Comparison of ENCODE assay signal across 22 mouse cellular contexts in genomic region chr16:11420311-11421080, GRCm38 (mm10).
DNase-seq lines count a peak whose midpoint lies in the region; ATAC-seq and TF ChIP-seq lines count a peak whose summit lies in the region.
"Had no signal": no experiment of that assay in that cellular context is flagged by ENCODE, and none has a peak within 500 bp of the region (broad histone marks: within the 10 kb centered on the region; RNA-seq: fewer than 3 reads in every experiment).

No protein-coding gene starts in this region.

- TF ChIP-seq CTCF in heart, adult 2 months (IDR thresholded peaks at IDR 0.05), result no peak
- no peak for TF ChIP-seq CTCF in bone marrow macrophage, adult 2 months (IDR thresholded peaks at IDR 0.05; ENCODE audit: low read depth, low read length)

- intact Hi-C loops in heart, adult 2 months (cut with DNase I), result loop anchor here (10.0 kb wide), 2 partner anchors 514 to 784 kb away; no protein-coding TSS in a partner anchor

- no peaks in the 10 kb centered on the region for H3K27me3 ChIP-seq in heart, embryonic 14.5 days (ENCODE audit: control insufficient read depth, insufficient read depth, low read length)
- no peaks in the 10 kb centered on the region for H3K27me3 ChIP-seq in heart, adult 2 months (ENCODE audit: control insufficient read depth, insufficient read depth, low read length)
- no peaks in the 10 kb centered on the region for H3K27me3 ChIP-seq in neural tube, embryonic 15.5 days (replicated peaks)
- H3K27me3 ChIP-seq in forebrain, embryonic 11.5 days (ENCODE audit: control insufficient read depth, insufficient read depth, low read length), result no peaks in the 10 kb centered on the region
- H3K27me3 ChIP-seq: embryonic facial prominence, embryonic 13.5 days; heart, embryonic 15.5 days; midbrain, embryonic 13.5 days had no signal

- peak overlapping the region; percentile 10; the same call in 1 of the 2 replicates for H3K9ac ChIP-seq in heart, embryonic 14.5 days (ENCODE audit: low read length)
- no peak overlapping the region for H3K9ac ChIP-seq in heart, adult 2 months (ENCODE audit: low read depth, low read length)
- H3K9ac ChIP-seq in neural tube, embryonic 15.5 days (replicated peaks), result no peak overlapping the region
- no peak overlapping the region for H3K9ac ChIP-seq in forebrain, embryonic 11.5 days (ENCODE audit: low read length)
- H3K9ac ChIP-seq: embryonic facial prominence, embryonic 13.5 days; heart, embryonic 15.5 days; midbrain, embryonic 13.5 days had no signal

- H3K4me1 ChIP-seq in heart, embryonic 14.5 days (ENCODE audit: control insufficient read depth in 2 of 2, insufficient read depth in 2 of 2, low read length in 2 of 2), result peaks cover 0 to 5% of the 10 kb centered on the region in 2 experiments; a peak in 3 of 4 replicates
- no peaks in the 10 kb centered on the region for H3K4me1 ChIP-seq in heart, adult 2 months (ENCODE audit: control insufficient read depth, insufficient read depth, low read length)
- H3K4me1 ChIP-seq in bone marrow macrophage, adult 2 months (ENCODE audit: control insufficient read depth, insufficient read depth, low read length), result peaks cover 51% of the 10 kb centered on the region
- H3K4me1 ChIP-seq in neural tube, embryonic 15.5 days, result no peaks in the 10 kb centered on the region
- H3K4me1 ChIP-seq in forebrain, embryonic 11.5 days (replicated peaks; ENCODE audit: control insufficient read depth, insufficient read depth, low read length), result no peaks in the 10 kb centered on the region
- H3K4me1 ChIP-seq: embryonic facial prominence, embryonic 13.5 days; forebrain, embryonic 10.5 days; midbrain, embryonic 13.5 days had no signal

- no peak overlapping the region for H3K27ac ChIP-seq in heart, embryonic 14.5 days (replicated peaks in 1 of 2; ENCODE audit: control insufficient read depth in 1 of 2, insufficient read depth in 1 of 2, low read depth in 2 of 2, low read length in 2 of 2)
- no peak overlapping the region for H3K27ac ChIP-seq in heart, adult 2 months
- peak overlapping the region; percentile 97 for H3K27ac ChIP-seq in bone marrow macrophage, adult 2 months (ENCODE audit: insufficient read depth, low read depth, low read length)
- H3K27ac ChIP-seq in neural tube, embryonic 15.5 days (replicated peaks), result no peak overlapping the region
- H3K27ac ChIP-seq in forebrain, embryonic 11.5 days (ENCODE audit: low read depth, low read length), result no peak overlapping the region
- H3K27ac ChIP-seq: embryonic facial prominence, embryonic 13.5 days; forebrain, embryonic 10.5 days; heart, embryonic 15.5 days; left cerebral cortex, adult 2 months; midbrain, embryonic 13.5 days had no signal

- no peak for ATAC-seq in heart, embryonic 14.5 days (ENCODE audit: insufficient number of reproducible peaks, insufficient read depth, low FRiP score, low read depth)
- peak; percentile 40; the same call in 1 of the 2 replicates for ATAC-seq in megakaryocyte progenitor cell, adult 5-6 weeks (replicated peaks; ENCODE audit: poor library complexity)
- no peak for ATAC-seq in neural tube, embryonic 15.5 days (ENCODE audit: low FRiP score)
- ATAC-seq in forebrain, embryonic 11.5 days (replicated peaks; ENCODE audit: low FRiP score), result no peak
- ATAC-seq: midbrain, embryonic 13.5 days had no signal

- TF ChIP-seq EP300 in heart, adult 2 months (IDR thresholded peaks at IDR 0.05; ENCODE audit: insufficient read depth, low read depth, low read length), result no peak

- H3K79me2 ChIP-seq in heart, adult 2 months (replicated peaks; ENCODE audit: control insufficient read depth, insufficient read depth, low read length), result no peaks in the 10 kb centered on the region

- H3K9me3 ChIP-seq in heart, embryonic 14.5 days (ENCODE audit: control insufficient read depth, low read length), result no peaks in the 10 kb centered on the region
- H3K9me3 ChIP-seq in neural tube, embryonic 15.5 days (replicated peaks), result no peaks in the 10 kb centered on the region
- H3K9me3 ChIP-seq in forebrain, embryonic 11.5 days (ENCODE audit: control insufficient read depth, low read length), result no peaks in the 10 kb centered on the region
- H3K9me3 ChIP-seq: embryonic facial prominence, embryonic 13.5 days; forebrain, embryonic 10.5 days; heart, embryonic 15.5 days; midbrain, embryonic 13.5 days had no signal

- WGBS in heart, embryonic 14.5 days, result 74% methylated on average over 12 of the region's 12 CpGs
- WGBS in heart, adult 2 months, result 64% methylated on average over 12 of the region's 12 CpGs
- 91% methylated on average over 12 of the region's 12 CpGs for WGBS in neural tube, embryonic 15.5 days
- WGBS in forebrain, embryonic 11.5 days, result 88% methylated on average over 12 of the region's 12 CpGs

- no peak overlapping the region for H3K4me2 ChIP-seq in heart, embryonic 14.5 days (ENCODE audit: low read length)
- no peak overlapping the region for H3K4me2 ChIP-seq in neural tube, embryonic 15.5 days
- H3K4me2 ChIP-seq in forebrain, embryonic 11.5 days (ENCODE audit: low read depth, low read length, severe bottlenecking), result no peak overlapping the region
- H3K4me2 ChIP-seq: embryonic facial prominence, embryonic 13.5 days; heart, embryonic 15.5 days; midbrain, embryonic 13.5 days had no signal

- peaks cover 7% of the 10 kb centered on the region; the same call in 1 of the 2 replicates for H3K36me3 ChIP-seq in heart, embryonic 14.5 days (ENCODE audit: control insufficient read depth, insufficient read depth, low read length)
- no peaks in the 10 kb centered on the region for H3K36me3 ChIP-seq in heart, adult 2 months (ENCODE audit: control insufficient read depth, insufficient read depth, low read length)
- peaks cover 17% of the 10 kb centered on the region for H3K36me3 ChIP-seq in neural tube, embryonic 15.5 days
- no peaks in the 10 kb centered on the region for H3K36me3 ChIP-seq in forebrain, embryonic 11.5 days (ENCODE audit: control insufficient read depth, insufficient read depth, low read length)
- H3K36me3 ChIP-seq: heart, embryonic 15.5 days had no signal

- TF ChIP-seq POLR2A in heart, adult 2 months (IDR thresholded peaks at IDR 0.05; ENCODE audit: insufficient read depth, low read depth, low read length), result no peak
- no peak for TF ChIP-seq POLR2A in bone marrow macrophage, adult 2 months (IDR thresholded peaks at IDR 0.05; ENCODE audit: borderline replicate concordance, low read depth, low read length)

- DNase-seq in heart, adult 2 months, result no peak
- DNase-seq in thymus, postnatal 36 days, result peak; percentile 31 to 52
- DNase-seq in natural killer cell, adult 2 months (ENCODE audit: low spot score in 2 of 2), result no peak
- DNase-seq in forebrain, embryonic 11.5 days (ENCODE audit: low spot score), result no peak
- DNase-seq: cerebellum, adult 8-10 months; heart, adult 18-20 months; kidney, adult 11 months; kidney, postnatal 14 days; left cerebral cortex, postnatal 4 days; liver; lung, postnatal 14 days; right cerebral cortex, postnatal 14 days; spleen, adult 18-20 months had no signal

- no peak overlapping the region for H3K4me3 ChIP-seq in heart, embryonic 14.5 days (ENCODE audit: control insufficient read depth in 1 of 2, insufficient read depth in 1 of 2, low read depth in 1 of 2, low read length in 2 of 2)
- H3K4me3 ChIP-seq in heart, adult 2 months, result no peak overlapping the region
- peak overlapping the region; percentile 60 for H3K4me3 ChIP-seq in bone marrow macrophage, adult 2 months (ENCODE audit: insufficient read depth, low read length)
- H3K4me3 ChIP-seq in neural tube, embryonic 15.5 days (replicated peaks), result no peak overlapping the region
- H3K4me3 ChIP-seq in forebrain, embryonic 11.5 days (ENCODE audit: low read depth, low read length), result no peak overlapping the region
- H3K4me3 ChIP-seq: embryonic facial prominence, embryonic 13.5 days; forebrain, embryonic 10.5 days; heart, embryonic 15.5 days; left cerebral cortex, adult 2 months; midbrain, embryonic 13.5 days had no signal

Comparison
In these comparisons a context has a peak if more than half of its experiments do, and no peak if none do; other contexts are left out.
1. DNase-seq: peak in thymus, postnatal 36 days (2 of 2); none in heart, adult 2 months (0 of 2), natural killer cell, adult 2 months (0 of 2) and forebrain, embryonic 11.5 days (single experiment).